Mouse (Mus musculus) lung, postnatal 0 days (tissue): Measurements from ENCODE around the gene Gpr137. TPM values are rescaled to one million over a fixed set of nuclear protein-coding genes. Genes with fewer than 3 reads are reported as not detected.
A peak's percentile ranks its signal among the peaks of the same experiment; 100 is the strongest.
"Not testable (repeated sequence)": the region's sequence is repeated elsewhere in the genome, so short reads cannot be mapped to it uniquely, and the experiment has no call there.

Experiments
- ATAC-seq: fragments of 200-750 bp; cut with Nextera tagmentation; 2 replicates; pipeline ENCODE4 v1.8.0; 2017; ENCODE audit warnings: moderate library complexity
- DNase-seq: peaks from one replicate; pipeline ENCODE4 v3.0.0-alpha.2; 2016; ENCODE audit warnings: low spot score
- H3K27ac ChIP-seq: fragments of 300-500 bp; sonication (generic); 2 replicates; pipeline ENCODE4 v1.5.1; 2014; ENCODE audit warnings: antibody characterized with exemption, mild to moderate bottlenecking, low read length, mixed read lengths
- H3K27me3 ChIP-seq: fragments of 300-500 bp; sonication (generic); replicated peaks from 2 replicates; pipeline ENCODE4 v1.6.1; 2014; ENCODE audit warnings: low read length, mixed read lengths; ENCODE audit not compliant: insufficient read depth
- H3K36me3 ChIP-seq: fragments of 300-500 bp; sonication (generic); 2 replicates; pipeline ENCODE4 v1.6.1; 2014; ENCODE audit warnings: low read length, mixed read lengths; ENCODE audit not compliant: insufficient read depth
- H3K4me1 ChIP-seq: fragments of 300-500 bp; sonication (generic); 2 replicates; pipeline ENCODE4 v1.6.1; 2014; ENCODE audit warnings: antibody characterized with exemption, low read depth, low read length, mixed read lengths; ENCODE audit not compliant: insufficient read depth
- H3K4me2 ChIP-seq: fragments of 300-500 bp; sonication (generic); replicated peaks from 2 replicates; pipeline ENCODE4 v1.6.1; 2014; ENCODE audit warnings: low read depth, mild to moderate bottlenecking, low read length, moderate library complexity, mixed read lengths
- H3K4me3 ChIP-seq: fragments of 300-500 bp; sonication (generic); 2 replicates; pipeline ENCODE4 v1.5.1; 2014; ENCODE audit warnings: low read depth, low read length
- H3K9ac ChIP-seq: fragments of 300-500 bp; sonication (generic); replicated peaks from 2 replicates; pipeline ENCODE4 v1.6.1; 2014; ENCODE audit warnings: low read depth, mild to moderate bottlenecking
- H3K9me3 ChIP-seq: fragments of 300-500 bp; sonication (generic); 2 replicates; pipeline ENCODE4 v1.6.1; 2016; ENCODE audit warnings: low read length, mixed read lengths
- CTCF ChIP-seq: IDR thresholded peaks from 2 replicates; pipeline ENCODE4 v1.5.1; 2016; ENCODE audit warnings: antibody characterized with exemption, mild to moderate bottlenecking
- EP300 ChIP-seq: IDR thresholded peaks from 2 replicates; pipeline ENCODE4 v1.6.1; 2016; ENCODE audit warnings: antibody characterized with exemption, mild to moderate bottlenecking, control low read depth
- WGBS: fragments of 180-500 bp; shearing (Covaris S2); extraction: QIAGEN DNeasy Blood & Tissue Kit; methylation state at CpG from one replicate; pipeline ENCODE4 v1.1.7; 2014; 5-methylcytosine and 5-hydroxymethylcytosine counted together
- polyA plus RNA-seq: library from polyadenylated mRNA; unstranded; fragments of >200 nt; fragmentation: Nextera tagmentation; extraction: Ambion mirVana; gene quantifications from 2 replicates; pipeline ENCODE4 v1.2.1, GENCODE M21; 2015

Gpr137 gene
- 33.5 and 35.9 TPM in 2 replicates for polyA plus RNA-seq

DNA sequence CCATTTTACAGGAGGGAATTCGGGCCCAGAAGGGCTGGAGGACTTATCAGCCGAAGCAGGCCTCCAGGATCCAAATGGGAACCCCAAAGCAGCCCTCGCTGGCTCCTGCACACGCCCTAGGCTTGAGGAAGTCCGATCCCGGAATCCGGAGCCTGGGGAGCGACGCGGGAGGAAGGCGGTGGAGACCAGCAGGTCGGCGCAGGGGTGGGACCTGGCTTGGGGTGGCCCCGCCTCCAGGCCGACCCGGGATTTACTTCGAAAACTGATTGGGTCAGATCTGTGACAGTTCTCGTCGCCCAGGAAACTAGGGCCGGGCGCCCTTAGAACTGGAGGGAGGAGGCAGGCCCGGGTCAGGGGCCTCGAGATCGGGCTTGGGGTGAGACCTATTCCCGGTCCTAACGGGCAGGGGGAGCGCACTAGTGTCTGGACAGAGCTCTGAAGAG, at the start of gene Gpr137:
Gpr137 (minus strand) TSS at position 232 of the 443 bp plus-strand sequence.
- H3K4me1 ChIP-seq: peaks cover 4% of the 10 kb centered on the region
- no peaks in the 10 kb centered on the region for H3K9me3 ChIP-seq
- TF ChIP-seq CTCF (no peak; the same call in 1 of the 2 replicates), EP300 (no peak)
- peak within 1 kb of the TSS; percentile 61 for H3K9ac ChIP-seq
- peak; percentile 93 for ATAC-seq
- peak within 1 kb of the TSS; percentile 93 for H3K27ac ChIP-seq
- H3K4me3 ChIP-seq: peak within 1 kb of the TSS; percentile 84
- peak; percentile 97 for DNase-seq
- H3K36me3 ChIP-seq: no peaks in the 10 kb centered on the region
- no peaks in the 10 kb centered on the region for H3K27me3 ChIP-seq
- WGBS: under 1% methylated on average over 27 of the region's 27 CpGs
- peak within 1 kb of the TSS; percentile 92 for H3K4me2 ChIP-seq

DNA sequence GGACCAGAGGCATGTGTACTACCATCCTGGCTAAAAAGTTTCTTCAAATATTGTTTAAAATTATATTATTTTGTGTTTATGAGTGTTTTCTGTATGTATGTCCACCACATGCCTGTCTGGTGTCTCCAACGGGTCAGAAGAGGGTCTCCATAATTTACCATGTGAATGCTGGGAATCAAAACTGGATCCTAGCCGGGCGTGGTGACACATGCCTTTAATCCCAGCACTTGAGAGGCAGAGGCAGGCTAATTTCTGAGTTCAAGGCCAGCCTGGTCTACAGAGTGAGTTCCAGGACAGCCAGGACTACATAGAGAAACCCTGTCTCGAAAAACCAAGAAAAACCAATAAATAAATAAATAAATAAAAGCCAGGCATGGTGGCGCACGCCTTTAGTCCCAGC, 48.9 kb upstream of the Gpr137 start:
- 86% methylated on average over 6 of the region's 6 CpGs for WGBS
- ATAC-seq, H3K27me3 ChIP-seq, DNase-seq, H3K9me3 ChIP-seq, H3K9ac ChIP-seq, H3K4me3 ChIP-seq, H3K4me2 ChIP-seq, H3K27ac ChIP-seq, H3K36me3 ChIP-seq: not testable (repeated sequence)
- H3K4me1 ChIP-seq: peaks cover 17% of the 10 kb centered on the region; the same call in 1 of the 2 replicates

DNA sequence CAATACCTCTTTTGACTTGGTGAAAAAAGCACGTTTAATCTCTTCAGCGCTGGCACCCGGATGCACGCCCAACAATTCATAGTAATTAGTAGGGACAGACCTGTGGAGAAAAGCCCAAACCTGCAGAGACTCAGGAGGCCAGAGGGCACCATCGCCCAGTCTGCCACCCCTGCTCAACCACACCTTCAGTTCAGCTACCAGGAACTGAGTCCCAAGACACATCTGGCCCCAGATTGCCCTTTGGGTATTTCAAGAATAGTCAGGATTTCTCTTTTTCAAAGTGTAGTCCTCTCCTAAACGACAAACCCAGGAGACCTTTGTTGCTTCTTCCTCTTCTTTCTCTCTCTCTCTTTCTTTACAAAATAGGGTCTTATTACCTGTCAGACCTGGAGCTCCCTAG, 48.4 kb upstream of the Gpr137 start:
- Histone ChIP-seq H3K4me1 (peaks cover 17% of the 10 kb centered on the region; the same call in 1 of the 2 replicates), H3K4me3 (no peak overlapping the region), H3K9me3 (no peaks in the 10 kb centered on the region), H3K27me3 (no peaks in the 10 kb centered on the region), H3K27ac (no peak overlapping the region), H3K9ac (no peak overlapping the region), H3K36me3 (no peaks in the 10 kb centered on the region), H3K4me2 (no peak overlapping the region)
- TF ChIP-seq EP300 (no peak), CTCF (no peak)
- DNase-seq (no peak), ATAC-seq (no peak)
- 89% methylated on average over 6 of the region's 6 CpGs for WGBS

DNA sequence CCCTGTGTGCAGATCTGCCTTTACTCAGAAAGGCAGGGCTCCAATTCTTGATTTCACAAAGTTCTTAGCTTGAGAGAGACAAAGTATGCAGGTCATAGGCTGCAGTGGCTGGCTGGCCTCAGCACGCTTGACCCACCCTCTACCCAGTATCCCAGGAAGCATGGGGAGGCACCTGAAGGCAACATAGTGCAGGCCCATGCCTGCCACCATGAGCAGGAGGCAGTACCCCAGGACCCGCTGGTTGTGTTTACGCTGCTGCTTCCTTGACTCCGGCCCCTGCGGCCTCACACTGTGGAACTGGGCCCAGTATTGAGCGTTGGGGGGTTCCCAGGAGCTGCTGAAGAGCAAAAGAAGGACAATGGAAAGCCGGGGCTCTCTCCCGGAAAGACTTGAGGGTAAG, 47.0 kb upstream of the Gpr137 start:
- no peak for ATAC-seq
- Histone ChIP-seq H3K27ac (no peak overlapping the region), H3K36me3 (no peaks in the 10 kb centered on the region), H3K4me1 (peaks cover 8% of the 10 kb centered on the region; the same call in 1 of the 2 replicates), H3K4me2 (no peak overlapping the region), H3K27me3 (no peaks in the 10 kb centered on the region), H3K9me3 (no peaks in the 10 kb centered on the region), H3K9ac (no peak overlapping the region), H3K4me3 (no peak overlapping the region)
- no peak for DNase-seq
- TF ChIP-seq EP300 (no peak), CTCF (no peak)
- WGBS: 74% methylated on average over 8 of the region's 8 CpGs

DNA sequence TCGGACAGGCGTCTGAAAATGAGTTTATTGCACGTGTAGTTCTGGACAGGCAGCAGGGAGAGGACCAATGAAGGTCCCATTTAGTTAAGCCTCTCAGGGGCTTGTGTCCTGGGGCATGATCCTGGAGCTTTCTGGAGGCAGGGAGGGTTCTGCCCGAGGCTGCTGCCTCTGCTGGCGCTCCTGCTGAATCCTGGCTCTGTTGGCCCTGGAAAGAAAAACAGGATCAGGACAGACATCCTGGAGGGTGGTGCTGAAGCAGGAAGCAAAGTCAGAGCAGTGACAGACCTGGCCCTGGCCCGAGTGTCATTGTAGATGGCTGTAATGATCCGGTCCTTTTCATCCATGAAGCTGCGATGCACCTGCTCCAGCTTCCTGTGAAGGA, 45.6 kb upstream of the Gpr137 start:
- Histone ChIP-seq H3K27ac (0 out of 2 replicates have a peak overlapping the region, but pooled peaks have one; percentile 75), H3K4me3 (peak overlapping the region; percentile 81), H3K9me3 (no peaks in the 10 kb centered on the region), H3K4me2 (peak overlapping the region; percentile 98), H3K27me3 (no peaks in the 10 kb centered on the region), H3K36me3 (no peaks in the 10 kb centered on the region), H3K9ac (peak overlapping the region; percentile 70), H3K4me1 (peaks cover 6% of the 10 kb centered on the region; the same call in 1 of the 2 replicates)
- DNase-seq (no peak), ATAC-seq (no peak)
- WGBS: 7% methylated on average over 8 of the region's 8 CpGs
- no peak for TF ChIP-seq EP300
- no peak for TF ChIP-seq CTCF

DNA sequence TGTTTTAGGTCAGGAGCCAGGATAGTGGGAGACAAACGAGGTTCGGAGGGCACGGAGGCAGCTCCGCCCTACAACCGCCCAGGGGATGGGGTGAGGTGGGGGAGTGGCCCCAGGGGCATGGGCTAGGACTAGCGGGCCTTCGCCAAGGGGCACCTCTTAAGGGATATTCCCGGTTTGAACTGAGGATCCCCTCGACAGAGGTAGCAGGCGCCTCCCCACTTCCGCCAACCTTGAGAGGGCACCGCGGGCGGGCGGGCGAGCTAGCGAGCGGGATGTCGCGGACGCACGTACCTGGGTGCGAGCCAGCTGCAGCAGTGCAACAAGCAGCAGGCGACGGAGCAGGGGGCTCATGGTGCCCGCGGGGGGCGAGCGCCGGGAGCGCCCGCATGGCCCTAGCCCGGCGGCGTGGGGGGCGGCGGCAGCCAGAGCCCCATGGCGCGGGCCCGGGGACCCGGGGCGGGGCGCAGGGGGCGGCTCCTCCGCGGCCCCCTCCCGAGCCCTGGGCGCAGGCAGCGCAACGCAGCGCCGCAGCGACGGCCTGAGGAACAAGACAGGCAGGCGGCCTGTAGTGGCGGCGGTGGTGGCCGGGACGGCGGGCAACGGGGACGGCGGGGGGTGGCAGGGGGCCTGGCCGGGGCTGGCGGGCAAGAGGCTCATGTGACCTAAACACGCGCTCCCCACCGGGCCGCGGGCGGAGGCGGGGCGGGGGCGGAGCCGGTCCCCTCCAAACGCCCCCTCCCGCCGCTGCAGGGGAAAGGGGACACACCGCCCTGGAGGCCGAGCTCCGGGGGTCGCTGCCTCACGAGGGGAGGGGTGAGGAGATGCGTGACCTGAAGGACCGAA, 45.0 kb upstream of the Gpr137 start, which contains the start of gene Vegfb:
Vegfb (minus strand) TSS at position 591 of the 843 bp plus-strand sequence.
- peak within 1 kb of the TSS; percentile 70 for H3K9ac ChIP-seq
- 0% methylated on average over 42 of the region's 85 CpGs for WGBS
- H3K4me1 ChIP-seq: peaks cover 4% of the 10 kb centered on the region; the same call in 1 of the 2 replicates
- DNase-seq (peak; percentile 53), ATAC-seq (peak; percentile 56)
- H3K27me3 ChIP-seq: no peaks in the 10 kb centered on the region
- H3K36me3 ChIP-seq: no peaks in the 10 kb centered on the region
- peak within 1 kb of the TSS; percentile 98 for H3K4me2 ChIP-seq
- H3K27ac ChIP-seq: peak within 1 kb of the TSS; percentile 75
- TF ChIP-seq CTCF: no peak
- TF ChIP-seq EP300: no peak
- H3K9me3 ChIP-seq: no peaks in the 10 kb centered on the region
- H3K4me3 ChIP-seq: peak within 1 kb of the TSS; percentile 81
